Mouse (Mus musculus) liver, postnatal 0 days (tissue): ENCODE results near the gene Col15a1. TPM values are rescaled to one million over a fixed set of nuclear protein-coding genes. Genes with fewer than 3 reads are reported as not detected.

Source experiments
- ATAC-seq: fragments of 200-750 bp; cut with Nextera tagmentation; 2 replicates; pipeline ENCODE4 v1.8.0; 2017; ENCODE audit warnings: mild to moderate bottlenecking, moderate library complexity
- DNase-seq: peaks from one replicate; pipeline ENCODE4 v3.0.0-alpha.2; 2016
- H3K27ac ChIP-seq: fragments of 300-500 bp; sonication (generic); 2 replicates; pipeline ENCODE4 v1.5.1; 2014; ENCODE audit warnings: antibody characterized with exemption, moderate library complexity, mild to moderate bottlenecking, low read depth
- H3K27me3 ChIP-seq: fragments of 300-500 bp; sonication (generic); 2 replicates; pipeline ENCODE4 v1.6.1; 2014; ENCODE audit warnings: low read length, control low read depth, mixed read lengths; ENCODE audit not compliant: insufficient read depth
- H3K36me3 ChIP-seq: fragments of 300-500 bp; sonication (generic); replicated peaks from 2 replicates; pipeline ENCODE4 v1.6.1; 2014; ENCODE audit warnings: mild to moderate bottlenecking, control low read depth, low read length, moderate library complexity, mixed read lengths; ENCODE audit not compliant: insufficient read depth
- H3K4me1 ChIP-seq: fragments of 300-500 bp; sonication (generic); 2 replicates; pipeline ENCODE4 v1.6.1; 2014; ENCODE audit warnings: antibody characterized with exemption, mild to moderate bottlenecking, control low read depth; ENCODE audit not compliant: insufficient read depth
- H3K4me2 ChIP-seq: fragments of 300-500 bp; sonication (generic); 2 replicates; pipeline ENCODE4 v1.6.1; 2014; ENCODE audit warnings: low read depth, mild to moderate bottlenecking, low read length, moderate library complexity, mixed read lengths
- H3K4me3 ChIP-seq: fragments of 300-500 bp; sonication (generic); 2 replicates; pipeline ENCODE4 v1.5.1; 2014; ENCODE audit warnings: low read depth, low read length
- H3K9ac ChIP-seq: fragments of 300-500 bp; sonication (generic); replicated peaks from 2 replicates; pipeline ENCODE4 v1.6.1; 2014; ENCODE audit warnings: mild to moderate bottlenecking, moderate library complexity
- H3K9me3 ChIP-seq: fragments of 300-500 bp; sonication (generic); 2 replicates; pipeline ENCODE4 v1.6.1; 2016; ENCODE audit warnings: mild to moderate bottlenecking, control low read depth, low read length, mixed read lengths
- CTCF ChIP-seq: sonication (generic); IDR thresholded peaks from 2 replicates; pipeline ENCODE4 v1.5.1; 2016; ENCODE audit warnings: antibody characterized with exemption, low read depth
- EP300 ChIP-seq: IDR thresholded peaks from 2 replicates; pipeline ENCODE4 v1.6.1; 2016; ENCODE audit warnings: antibody characterized with exemption, low read depth, mild to moderate bottlenecking
- WGBS: fragments of 180-500 bp; shearing (Covaris S2); extraction: QIAGEN DNeasy Blood & Tissue Kit; methylation state at CpG from one replicate; pipeline ENCODE4 v1.1.7; 2014; ENCODE audit not compliant: insufficient replicate concordance; 5-methylcytosine and 5-hydroxymethylcytosine counted together
- polyA plus RNA-seq: library from polyadenylated mRNA; unstranded; fragments of >200 nt; fragmentation: Nextera tagmentation; extraction: Ambion mirVana; gene quantifications from 2 replicates; pipeline ENCODE4 v1.2.1, GENCODE M21; 2015

The Col15a1 gene
- polyA plus RNA-seq, 1 experiment from 2014 or later = 0.28 TPM

DNA sequence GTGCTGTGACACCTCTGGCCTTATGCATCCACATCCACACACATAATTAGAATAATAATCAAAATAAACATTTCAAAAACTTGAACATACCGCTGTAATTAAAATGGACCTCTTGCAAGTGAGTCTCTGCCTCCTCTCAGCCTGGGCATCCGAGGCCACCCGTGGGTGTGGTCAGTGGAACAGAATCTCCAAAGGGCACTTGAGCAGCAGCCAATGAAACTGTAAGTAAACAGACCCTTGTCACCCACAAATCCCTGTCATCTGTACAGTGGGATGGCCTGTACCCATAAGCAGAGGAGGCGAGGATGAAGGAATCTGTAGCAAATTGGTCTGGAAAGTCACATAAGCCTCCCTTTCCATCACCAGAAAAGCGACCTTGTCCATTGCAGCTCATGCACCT is 32.9 kb downstream of the Col15a1 start:
- Histone ChIP-seq H3K36me3 (no peaks in the 10 kb centered on the region), H3K27ac (no peak overlapping the region), H3K9me3 (no peaks in the 10 kb centered on the region), H3K27me3 (no peaks in the 10 kb centered on the region), H3K9ac (no peak overlapping the region), H3K4me3 (no peak overlapping the region), H3K4me2 (no peak overlapping the region), H3K4me1 (peaks cover 4% of the 10 kb centered on the region; the same call in 1 of the 2 replicates)
- no peak for DNase-seq
- 60% methylated on average over 5 of the region's 5 CpGs for WGBS
- TF ChIP-seq EP300 (no peak), CTCF (no peak)
- ATAC-seq = no peak

DNA sequence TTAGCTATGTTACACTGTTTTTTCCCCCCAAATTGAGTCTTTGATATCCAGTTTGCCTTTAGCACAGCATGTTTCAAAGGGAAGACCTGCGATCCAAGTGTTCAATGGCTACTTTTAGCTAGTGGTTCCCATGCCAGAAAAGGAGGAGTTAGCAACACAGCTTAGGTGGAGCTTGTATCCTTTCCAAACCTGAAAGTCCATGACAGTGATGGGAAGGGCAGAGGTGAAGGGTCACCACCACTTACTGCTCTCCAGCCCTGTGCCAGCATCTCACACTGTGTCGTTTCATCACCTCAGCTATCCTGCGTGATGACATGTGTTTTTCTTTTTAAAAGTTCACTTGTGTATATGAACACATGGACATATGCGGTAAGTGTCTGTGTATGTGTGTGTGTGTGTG is 34.2 kb downstream of the Col15a1 start:
- 74% methylated on average over 4 of the region's 4 CpGs for WGBS
- peak; percentile 94 for ATAC-seq

DNA sequence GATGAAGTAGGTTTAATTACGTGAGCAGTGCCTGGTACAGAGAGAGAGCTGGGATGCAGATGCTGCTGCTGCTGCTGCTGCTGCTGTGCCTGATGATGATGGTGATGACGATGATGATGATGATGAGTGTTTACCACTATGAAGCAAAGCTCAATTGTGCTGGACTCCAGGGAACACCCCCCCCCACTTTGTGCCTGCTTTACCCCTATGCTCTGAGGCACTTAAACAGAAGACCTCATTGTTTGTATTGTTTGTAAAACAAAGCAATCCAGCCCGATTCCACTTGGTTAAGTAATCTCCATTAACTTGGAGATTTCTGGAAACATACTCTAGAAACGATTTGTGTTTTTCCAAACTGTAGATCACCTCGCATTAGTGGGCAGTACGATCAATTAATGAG is 36.7 kb downstream of the Col15a1 start:
- Histone ChIP-seq H3K27ac (no peak overlapping the region), H3K4me1 (peaks cover 6% of the 10 kb centered on the region; the same call in 1 of the 2 replicates), H3K4me3 (no peak overlapping the region), H3K9ac (no peak overlapping the region), H3K36me3 (no peaks in the 10 kb centered on the region), H3K27me3 (no peaks in the 10 kb centered on the region), H3K9me3 (no peaks in the 10 kb centered on the region), H3K4me2 (no peak overlapping the region)
- 76% methylated on average over 6 of the region's 6 CpGs for WGBS
- TF ChIP-seq CTCF (no peak), EP300 (no peak)
- no peak for ATAC-seq
- DNase-seq = no peak

More for the DNA sequence above, 34.2 kb downstream of the Col15a1 start:
- DNase-seq = peak; percentile 35
- H3K27ac ChIP-seq = no peak overlapping the region
- peaks cover 6% of the 10 kb centered on the region; the same call in 1 of the 2 replicates for H3K4me1 ChIP-seq
- H3K36me3 ChIP-seq = no peaks in the 10 kb centered on the region
- H3K27me3 ChIP-seq = no peaks in the 10 kb centered on the region
- no peak overlapping the region for H3K4me3 ChIP-seq
- TF ChIP-seq CTCF (no peak), EP300 (no peak)
- H3K4me2 ChIP-seq = no peak overlapping the region
- no peaks in the 10 kb centered on the region for H3K9me3 ChIP-seq
- no peak overlapping the region for H3K9ac ChIP-seq

DNA sequence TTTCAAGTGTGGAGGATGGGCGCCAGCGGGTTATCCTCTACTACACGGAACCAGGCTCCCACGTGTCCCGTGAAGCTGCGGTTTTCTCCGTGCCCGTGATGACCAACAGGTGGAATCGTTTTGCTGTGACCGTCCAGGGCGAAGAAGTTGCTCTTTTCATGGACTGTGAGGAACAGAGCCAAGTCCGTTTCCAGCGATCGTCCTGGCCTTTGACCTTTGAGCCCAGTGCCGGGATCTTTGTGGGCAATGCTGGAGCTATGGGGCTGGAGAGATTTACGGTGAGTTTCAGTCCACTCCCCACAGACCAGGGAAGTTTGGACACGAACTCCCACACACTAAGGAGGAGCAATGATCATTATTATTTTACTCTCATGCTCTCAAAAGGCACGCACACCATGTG is 37.7 kb downstream of the Col15a1 start:
- H3K4me3 ChIP-seq = no peak overlapping the region
- ATAC-seq (0 out of 2 replicates have a peak, but pooled peaks have one; percentile 43), DNase-seq (peak; percentile 46)
- H3K4me1 ChIP-seq = peaks cover 6% of the 10 kb centered on the region; the same call in 1 of the 2 replicates
- no peaks in the 10 kb centered on the region for H3K9me3 ChIP-seq
- H3K27ac ChIP-seq = no peak overlapping the region
- TF ChIP-seq EP300 (no peak), CTCF (no peak)
- 69% methylated on average over 18 of the region's 18 CpGs for WGBS
- H3K9ac ChIP-seq = no peak overlapping the region
- no peaks in the 10 kb centered on the region for H3K36me3 ChIP-seq
- no peak overlapping the region for H3K4me2 ChIP-seq
- H3K27me3 ChIP-seq = no peaks in the 10 kb centered on the region

DNA sequence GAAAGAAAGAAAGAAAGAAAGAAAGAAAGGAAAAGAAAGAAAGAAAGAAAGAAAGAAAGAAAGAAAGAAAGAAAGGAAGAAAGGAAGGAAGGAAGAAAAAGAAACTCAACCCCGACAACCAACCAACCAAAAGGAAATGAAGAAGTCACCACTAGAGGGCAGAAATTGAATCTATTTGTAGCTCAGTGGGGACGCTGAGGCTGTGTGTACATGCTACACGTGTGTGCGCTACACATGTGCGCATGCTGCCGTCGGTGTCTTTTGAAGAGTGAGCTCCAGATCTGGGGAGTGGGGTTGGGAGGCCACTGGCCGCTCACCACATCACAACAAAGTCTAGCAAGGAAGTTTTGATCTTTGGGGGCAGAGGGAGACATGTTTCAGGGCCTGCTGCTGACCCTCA is 38.9 kb downstream of the Col15a1 start:
- 47% methylated on average over 8 of the region's 8 CpGs for WGBS
- DNase-seq = no peak
- ATAC-seq = no peak

DNA sequence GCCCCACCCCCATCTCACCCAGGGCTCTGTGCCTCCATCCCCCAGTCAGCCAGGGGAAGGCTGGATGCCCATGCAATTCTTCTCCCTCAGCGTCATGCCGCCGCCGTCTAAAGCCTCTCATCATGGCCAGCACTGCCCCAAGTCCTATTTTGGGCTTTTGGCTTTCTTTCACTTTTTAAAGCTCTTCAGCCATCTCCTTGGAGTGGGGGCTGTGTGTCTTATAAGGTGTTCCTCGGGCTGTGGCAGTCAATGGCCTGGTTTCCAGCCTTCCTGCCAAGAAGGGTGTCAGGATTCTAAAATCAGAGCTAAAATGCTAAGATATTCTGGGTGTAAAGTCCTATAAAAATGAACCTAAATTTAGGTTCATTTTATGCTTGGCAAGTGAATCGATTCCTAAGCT is 39.6 kb downstream of the Col15a1 start:
- no peak for ATAC-seq
- no peak for DNase-seq
- 0 out of 2 replicates have a peak, but pooled peaks cover 4% of the 10 kb centered on the region for H3K4me1 ChIP-seq
- no peak overlapping the region for H3K27ac ChIP-seq
- H3K27me3 ChIP-seq = no peaks in the 10 kb centered on the region
- H3K36me3 ChIP-seq = no peaks in the 10 kb centered on the region
- 77% methylated on average over 6 of the region's 6 CpGs for WGBS
- H3K4me3 ChIP-seq = no peak overlapping the region
- no peak overlapping the region for H3K4me2 ChIP-seq
- no peak overlapping the region for H3K9ac ChIP-seq
- H3K9me3 ChIP-seq = peaks cover 2% of the 10 kb centered on the region
- TF ChIP-seq CTCF (no peak), EP300 (no peak)

More for the DNA sequence above, 38.9 kb downstream of the Col15a1 start:
- H3K9me3 ChIP-seq = no peaks in the 10 kb centered on the region
- H3K27ac ChIP-seq = no peak overlapping the region
- H3K36me3 ChIP-seq = no peaks in the 10 kb centered on the region
- H3K27me3 ChIP-seq = no peaks in the 10 kb centered on the region
- no peak overlapping the region for H3K9ac ChIP-seq
- 0 out of 2 replicates have a peak, but pooled peaks cover 4% of the 10 kb centered on the region for H3K4me1 ChIP-seq
- H3K4me2 ChIP-seq = no peak overlapping the region
- no peak overlapping the region for H3K4me3 ChIP-seq
- TF ChIP-seq EP300 = no peak
- peak; percentile 62 for TF ChIP-seq CTCF
